Mouse (Mus musculus) WW6 (cell line): ENCODE measurements around the gene Twist2.

Experiments
- DNase-seq: peaks from one replicate; pipeline ENCODE4 v3.0.0-alpha.2; 2013; ENCODE audit warnings: low read depth, low spot score

The Twist2 gene

DNA sequence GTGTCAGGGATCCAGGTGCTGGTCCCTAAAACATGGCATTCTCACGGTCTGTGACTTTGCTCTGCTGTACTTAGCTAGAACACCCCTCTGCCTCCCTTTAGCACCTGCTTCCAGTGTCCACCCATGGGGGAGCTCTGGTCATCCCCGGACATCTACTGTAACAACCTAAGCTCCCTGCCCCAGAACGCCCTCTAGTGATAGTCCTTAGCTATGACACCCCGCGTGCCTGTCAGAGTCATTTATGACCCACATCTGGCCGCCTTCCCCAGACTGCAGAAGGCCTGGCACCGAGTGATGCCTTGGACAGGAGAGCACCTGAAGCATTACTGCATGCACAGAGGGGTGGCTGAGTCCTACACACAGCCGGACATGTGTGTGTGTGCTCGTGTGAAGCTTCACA, 18.0 kb downstream of the Twist2 start:
- DNase-seq = no peak

DNA sequence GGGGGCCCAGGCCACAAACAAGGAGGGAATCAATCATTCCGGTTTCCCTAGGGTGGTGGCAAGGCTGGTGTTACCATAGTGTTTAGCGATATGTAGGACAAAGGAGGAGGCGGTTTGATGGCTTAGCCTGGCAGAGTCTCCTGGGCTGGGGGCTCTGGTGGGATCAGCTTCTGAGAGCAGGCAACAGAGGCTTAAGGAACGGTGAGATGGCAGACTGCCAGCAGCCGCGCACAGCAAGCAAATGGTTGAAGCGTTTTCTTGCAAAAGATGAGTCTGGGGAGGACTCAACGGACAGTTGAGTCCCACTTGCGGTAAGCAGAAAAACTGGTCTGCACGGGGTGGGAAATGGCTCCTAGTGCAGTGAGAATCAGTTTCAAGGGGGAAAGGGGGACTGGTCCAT, 19.3 kb downstream of the Twist2 start:
- no peak for DNase-seq

DNA sequence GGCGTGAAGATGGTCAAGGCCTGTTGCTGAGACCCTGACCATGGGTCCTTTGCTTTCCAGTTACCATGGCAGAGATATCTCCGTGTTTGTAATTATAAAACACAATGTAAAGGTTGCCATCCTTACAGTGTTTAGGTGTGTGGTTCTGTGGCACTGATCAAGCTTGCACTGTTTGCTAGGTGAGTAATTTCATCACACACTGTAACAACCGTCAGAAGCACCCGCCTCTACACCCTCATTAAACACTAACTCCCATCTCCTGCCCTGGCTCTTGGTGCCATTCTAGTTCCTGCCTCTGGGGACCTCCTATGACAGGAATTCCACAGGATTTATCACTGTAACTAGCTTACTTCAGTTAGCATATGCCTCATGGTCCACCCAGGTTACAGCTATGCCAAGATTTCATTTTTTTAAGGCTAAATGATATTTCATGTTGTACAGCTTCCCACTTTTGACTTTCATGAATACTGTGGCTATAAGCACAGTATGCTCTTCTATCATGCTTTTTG, 21.1 kb downstream of the Twist2 start:
- DNase-seq = no peak

DNA sequence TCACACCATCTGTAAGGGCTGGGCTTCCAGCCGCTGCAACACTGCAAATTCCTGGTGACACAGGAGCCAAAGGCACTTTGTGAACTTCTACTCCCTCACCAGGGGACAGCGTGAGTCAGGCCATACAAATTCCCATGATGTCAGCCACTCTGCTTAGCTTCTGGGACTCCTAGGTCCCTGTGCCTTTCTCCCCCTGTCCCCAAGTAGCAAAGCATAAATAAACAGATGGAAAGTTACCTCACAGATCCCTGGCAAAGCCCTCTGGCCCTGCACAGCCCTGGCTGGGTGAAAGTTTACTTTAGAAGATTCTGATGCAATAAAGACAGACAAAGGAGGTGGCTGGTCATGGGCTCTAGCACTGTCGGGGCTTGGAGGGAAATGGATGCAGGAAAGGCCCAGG, 22.3 kb downstream of the Twist2 start:
- DNase-seq = no peak

DNA sequence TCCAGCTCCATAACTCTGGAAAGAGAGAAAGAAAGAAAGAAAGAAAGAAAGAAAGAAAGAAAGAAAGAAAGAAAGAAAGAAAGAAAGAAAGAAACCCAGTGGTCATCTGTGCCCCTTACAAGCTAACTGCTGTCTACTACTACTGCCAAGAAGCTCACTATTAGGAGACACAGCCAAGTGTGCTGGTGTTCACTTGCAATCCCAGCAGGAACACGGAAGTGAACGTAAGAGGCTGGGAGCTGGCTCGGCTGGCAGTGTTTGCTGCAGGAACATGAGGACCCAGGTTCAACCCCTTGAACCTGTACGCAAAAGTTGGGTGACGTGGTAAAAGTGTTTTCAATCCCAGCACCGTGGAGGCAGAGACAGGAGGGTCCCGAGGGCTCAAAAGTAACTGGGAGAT, 22.7 kb downstream of the Twist2 start:
- no peak for DNase-seq

DNA sequence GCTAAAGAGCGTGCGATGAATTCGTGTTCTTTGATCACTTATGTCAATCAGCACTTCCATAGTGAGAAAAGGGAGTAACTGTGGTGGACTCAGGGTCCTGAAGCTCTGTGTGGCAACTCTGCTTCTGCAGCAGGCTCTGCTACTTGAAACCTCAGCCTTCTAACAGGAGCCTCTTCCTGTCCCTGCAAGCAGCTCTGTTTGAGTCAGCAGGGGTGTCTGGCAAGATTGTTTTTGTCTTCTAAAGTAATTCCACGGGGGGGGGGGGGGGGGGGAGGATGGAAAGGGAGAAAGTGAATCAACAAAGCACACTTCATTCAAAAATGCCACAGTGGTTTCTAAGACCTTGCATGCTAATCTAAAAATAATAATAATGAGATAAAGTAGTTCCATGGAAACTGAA, 24.0 kb downstream of the Twist2 start:
- DNase-seq = no peak

DNA sequence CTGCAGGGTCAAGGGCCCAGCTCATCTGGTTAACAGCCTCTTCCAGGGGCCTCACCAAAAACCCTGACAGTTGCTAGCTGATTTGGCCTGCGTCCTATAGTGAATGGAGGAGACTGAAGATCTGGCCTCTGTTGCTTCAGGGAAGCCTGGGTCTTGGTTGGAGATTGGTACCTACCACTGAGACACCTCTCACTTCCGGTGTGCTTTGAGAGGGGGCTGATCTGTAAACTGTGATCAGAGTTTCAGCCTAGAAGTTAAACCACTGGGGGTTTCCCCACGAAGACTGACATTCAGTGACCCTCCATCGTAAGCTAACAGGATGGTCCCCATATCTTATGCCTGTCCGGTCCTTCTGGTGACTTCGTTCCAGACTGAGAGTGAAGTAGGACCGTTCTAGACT, 30.7 kb downstream of the Twist2 start:
- DNase-seq = no peak

DNA sequence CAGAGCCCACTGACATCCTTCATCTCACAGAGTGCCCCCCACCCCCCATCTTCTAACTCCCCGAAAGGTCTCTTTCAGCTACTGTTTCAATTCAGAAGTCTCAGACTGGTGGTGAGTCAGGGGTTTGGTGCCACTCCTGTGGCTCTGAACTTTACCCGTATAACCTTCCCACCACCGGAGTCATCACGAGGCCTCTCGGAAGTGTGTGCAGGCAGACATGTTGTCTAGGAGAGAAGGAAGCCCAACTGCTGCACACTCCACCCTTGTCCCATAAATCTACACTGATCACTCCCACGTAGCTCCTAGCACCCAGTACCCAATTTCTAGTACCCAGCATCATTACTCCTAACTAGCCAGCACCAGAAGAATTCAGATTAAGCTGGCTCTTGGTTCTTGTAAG, 38.3 kb downstream of the Twist2 start:
- no peak for DNase-seq

DNA sequence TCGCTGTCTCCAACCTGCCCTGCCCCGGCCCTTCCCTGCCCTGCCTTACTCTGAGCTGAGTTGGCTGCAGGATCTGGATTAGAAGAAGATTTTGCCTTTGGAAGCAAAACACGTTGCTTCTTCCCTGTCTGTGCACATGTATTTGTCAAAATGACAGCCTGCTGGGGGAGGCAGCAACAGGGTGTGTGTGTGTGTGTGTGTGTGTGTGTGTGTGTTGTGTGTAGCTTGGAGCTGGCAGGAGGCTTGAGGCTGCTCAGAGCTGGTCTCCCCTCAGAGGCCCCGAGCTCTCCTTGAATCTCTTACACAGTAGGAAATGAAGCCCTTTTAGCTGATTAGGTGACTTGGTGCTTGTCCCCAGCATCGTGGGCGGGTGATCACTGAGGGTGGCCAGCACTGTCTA, 38.7 kb downstream of the Twist2 start:
- DNase-seq = no peak

DNA sequence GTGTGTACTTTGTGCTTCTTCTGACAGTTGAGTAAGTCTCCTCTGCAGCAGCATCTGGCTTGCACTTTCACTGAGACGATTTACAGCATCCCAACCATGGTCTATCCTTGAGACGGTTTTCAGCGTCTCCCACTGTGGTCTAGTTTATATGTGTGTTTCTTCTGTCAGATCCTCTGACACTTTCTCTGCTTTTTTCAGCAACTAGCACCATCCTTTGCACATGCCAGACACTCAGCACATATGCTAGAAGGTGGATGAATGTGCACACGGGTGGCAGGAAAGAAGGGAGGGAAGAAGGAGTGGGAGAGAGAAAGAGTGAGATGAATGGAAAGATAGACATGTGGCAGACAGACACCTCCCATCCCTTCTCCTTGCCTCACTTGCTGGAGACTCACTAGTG, 43.0 kb downstream of the Twist2 start:
- DNase-seq = no peak

DNA sequence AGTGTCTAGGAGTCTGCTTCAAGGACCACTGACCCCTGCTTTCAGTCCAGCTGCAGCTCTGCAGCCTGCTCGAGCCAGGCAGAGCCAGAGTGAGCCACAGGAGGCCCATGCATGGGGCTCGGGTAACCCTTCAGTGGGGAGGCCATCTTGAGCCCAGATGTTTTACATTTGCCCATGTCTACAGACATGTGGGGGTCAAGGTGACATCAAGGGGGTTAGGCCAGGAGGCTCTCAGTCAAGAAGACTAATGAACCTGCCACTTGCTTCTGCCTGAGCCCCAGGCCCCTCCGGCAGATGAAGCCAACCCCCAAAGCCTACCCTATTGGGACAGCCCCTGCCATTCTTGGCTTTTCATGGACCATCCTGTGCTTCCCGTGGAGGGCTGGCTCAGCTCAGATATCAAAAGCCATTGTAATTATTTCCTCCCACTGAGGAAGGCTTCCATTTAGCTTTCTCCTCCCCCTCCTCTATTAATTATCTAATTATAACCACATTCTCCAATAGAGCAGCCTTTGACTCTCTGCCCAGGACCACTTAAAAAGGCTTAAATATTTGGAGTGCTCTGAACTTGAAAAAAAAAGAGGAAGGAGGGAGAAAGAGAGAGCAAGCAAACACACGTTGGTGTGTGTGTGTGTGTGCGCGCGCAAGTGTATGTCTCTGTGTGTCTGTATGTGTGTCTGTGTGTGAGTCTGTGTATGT, 43.6 kb downstream of the Twist2 start:
- no peak for DNase-seq

DNA sequence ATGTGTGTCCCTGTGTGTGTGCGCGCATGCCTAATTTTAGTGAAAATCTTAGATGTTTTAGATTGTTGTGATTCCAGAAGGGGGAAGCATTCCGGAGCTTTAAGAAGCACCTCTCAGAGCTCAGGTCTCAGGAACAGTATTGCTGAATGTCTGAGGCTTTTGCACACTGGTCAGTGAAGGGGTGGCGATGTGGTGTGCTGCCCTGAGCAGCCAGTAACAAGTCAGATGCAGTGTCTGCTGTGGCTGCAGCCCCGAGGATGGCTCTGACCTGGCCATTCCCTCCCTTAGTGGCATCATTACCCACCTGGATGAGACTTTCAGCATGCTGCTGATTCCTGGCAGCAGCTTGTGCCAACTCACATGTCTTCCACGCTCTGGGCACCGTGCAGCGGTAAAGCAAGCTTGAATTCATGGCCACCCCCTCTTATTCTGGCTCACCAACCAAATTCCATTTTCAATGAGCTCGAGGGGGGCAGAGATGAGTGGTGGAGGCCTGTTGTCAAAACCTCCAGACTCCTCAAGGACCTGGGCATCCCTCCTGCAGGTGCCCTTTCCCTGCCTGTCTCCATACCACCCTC, 44.2 kb downstream of the Twist2 start:
- no peak for DNase-seq

DNA sequence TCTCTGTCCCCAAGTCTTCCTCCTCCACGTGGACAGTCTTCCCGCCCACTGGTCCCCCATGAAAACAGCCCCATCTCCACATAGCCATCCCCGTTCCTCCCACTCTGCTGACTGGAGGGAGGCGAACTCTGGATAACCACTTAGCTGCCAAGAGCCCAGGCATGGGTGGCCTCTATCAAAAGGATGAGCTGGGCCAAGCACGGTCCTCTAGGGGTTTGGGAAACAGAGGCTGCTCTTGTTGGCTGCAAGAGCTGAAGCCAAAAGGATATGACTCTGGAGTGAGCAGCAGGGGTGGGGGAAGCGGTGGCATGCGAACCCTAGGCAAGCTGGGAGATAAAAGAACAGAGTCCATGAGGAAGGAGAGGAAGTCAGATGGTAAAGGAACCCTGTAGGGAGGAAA, 50.0 kb downstream of the Twist2 start:
- no peak for DNase-seq

DNA sequence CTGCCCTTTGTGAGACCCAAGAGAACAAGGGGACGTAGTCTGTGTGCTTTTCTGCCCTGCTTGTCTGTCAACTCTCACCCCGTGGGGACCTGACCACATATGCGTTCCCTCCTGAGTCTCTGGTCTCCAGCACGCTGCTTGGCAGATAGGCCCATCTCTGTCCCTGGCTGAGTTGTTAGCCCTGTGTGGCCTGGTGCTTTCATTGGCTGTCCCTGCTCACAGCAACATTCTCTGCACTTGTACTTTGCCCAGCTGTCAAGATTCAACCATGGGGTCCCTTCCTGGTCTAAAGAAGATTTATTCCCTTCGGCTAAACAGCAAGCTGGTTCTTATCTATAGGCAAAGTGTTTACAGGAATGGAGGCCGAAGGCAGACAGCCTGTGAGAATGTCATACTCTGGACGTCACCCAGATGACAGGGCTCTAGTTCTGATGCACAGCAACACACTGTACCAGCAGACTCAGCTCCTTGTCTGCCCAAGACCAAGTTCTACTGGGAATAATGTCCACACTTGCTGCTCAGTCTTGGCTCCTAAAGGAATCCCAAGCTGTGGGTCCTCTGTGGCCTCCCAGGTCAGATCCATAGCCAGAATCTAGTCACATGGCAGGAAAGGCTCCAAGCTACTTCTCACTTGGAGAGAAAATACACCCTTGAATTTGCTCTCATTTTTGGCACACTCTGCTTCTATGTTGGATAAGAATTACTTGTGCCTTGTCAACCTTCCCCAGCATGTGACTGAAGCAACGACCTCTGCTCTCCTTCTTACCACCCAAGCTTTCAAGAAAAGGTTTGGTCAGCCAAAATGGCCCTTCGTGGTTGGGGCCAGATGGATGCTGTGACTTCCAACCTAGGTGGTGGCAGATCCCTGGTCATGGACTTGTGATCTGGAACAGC, 55.8 kb downstream of the Twist2 start:
- no peak for DNase-seq

DNA sequence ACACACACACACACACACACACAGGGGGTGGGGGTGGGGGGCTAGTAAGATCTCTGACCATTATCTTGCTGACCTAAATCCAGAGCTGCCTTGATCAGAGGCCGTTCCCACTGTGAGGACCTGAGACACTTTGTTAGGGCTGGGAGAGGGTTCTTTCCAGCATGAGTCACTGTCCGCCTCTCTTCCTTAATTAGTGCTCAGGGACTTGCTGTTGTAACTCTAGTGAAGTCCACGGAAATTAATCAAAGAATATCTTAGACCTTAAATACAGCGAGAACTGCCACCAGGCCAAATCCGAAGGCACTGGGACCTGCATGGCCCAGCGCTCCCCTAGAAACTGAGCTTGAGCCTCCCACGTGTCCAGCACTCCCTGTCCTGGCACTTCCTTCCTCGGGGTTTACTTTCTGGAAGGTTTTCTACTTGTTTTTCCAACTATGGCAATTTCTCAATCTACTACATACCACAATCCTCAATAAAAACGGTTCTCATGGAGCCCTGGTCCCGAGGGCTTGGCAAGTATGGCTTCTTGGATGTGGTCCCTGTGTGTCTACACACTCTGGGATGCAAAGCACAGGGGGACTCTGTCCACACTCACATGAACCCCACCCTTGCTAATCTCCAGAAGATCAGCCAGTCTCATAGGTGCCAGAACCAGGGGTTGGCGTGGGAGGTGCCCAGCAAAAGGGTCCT, 57.0 kb downstream of the Twist2 start:
- no peak for DNase-seq

DNA sequence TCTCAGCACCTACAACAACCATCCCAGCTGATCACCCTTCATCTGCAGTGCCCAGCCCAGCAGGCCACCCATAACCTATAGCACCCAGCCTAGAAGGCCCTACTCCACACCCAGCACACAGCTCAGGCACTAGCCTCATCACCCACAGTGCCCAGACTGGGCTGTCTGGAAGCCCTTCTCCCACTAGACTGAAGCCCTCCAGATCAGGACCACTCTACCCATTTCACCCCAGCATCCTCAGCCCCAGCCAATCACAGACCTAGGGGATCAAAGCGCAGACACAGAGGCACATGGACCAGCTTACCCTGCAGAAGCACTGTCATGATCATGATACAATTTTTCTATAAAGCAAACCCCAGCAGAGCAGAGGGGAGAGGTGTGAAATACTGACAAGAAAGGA, 57.6 kb downstream of the Twist2 start:
- DNase-seq = no peak

DNA sequence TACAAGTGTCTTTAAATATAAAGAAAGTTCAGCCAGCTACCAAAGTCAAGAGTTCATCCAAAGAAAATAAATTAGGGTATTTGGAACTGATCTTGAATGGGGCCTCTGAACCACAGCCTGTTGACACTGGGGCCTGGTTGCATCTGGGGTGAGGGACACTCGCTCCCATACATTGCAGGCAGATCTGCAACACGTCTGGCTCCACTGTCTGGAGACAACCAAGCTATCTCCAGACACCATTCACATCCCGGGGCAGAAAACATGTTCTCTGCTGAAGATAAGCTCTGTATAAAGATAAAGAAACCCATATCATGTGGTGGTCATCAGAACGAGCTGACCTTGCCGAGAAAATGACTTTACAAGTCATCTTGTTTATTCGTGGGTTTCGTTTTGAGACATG, 60.2 kb downstream of the Twist2 start:
- DNase-seq = no peak

DNA sequence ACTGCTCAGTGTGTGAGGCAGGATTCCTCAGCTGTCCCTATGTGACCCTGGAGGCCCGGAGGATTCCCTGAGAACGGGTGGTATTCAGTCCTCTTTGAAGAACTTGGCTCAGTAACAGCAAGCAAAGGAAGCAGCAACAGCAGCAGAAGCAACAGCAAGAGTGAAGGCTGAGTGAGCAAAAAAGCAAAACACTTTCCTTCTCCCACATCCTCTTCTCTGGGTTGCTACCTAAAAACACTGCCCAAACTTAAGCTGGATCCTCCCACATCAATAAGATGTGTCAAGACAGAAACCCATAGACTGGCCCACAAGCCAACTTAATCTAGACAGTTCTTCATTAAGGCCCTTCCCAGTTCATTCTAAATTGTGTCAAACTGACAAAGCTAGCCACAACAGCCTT, 64.7 kb downstream of the Twist2 start:
- no peak for DNase-seq

DNA sequence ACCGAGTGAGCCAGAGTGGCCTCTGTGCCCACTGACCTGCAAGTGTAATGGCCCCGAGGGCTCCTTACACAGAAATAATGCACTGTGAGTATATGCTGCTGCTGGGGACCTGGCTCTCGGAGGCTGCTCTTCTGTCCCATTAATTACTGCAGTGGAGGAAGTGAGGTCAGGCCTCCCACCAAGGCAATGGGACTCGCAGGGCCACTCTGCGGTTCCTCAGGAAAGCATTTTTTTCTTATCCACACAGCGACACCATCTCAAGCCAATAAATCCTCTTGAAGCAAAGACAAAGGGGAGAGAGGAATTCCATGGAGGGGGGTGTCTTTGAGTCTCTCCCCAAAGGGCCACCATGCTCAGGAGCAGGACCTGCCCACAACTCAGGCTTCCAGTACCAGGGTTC, 69.8 kb downstream of the Twist2 start:
- no peak for DNase-seq

DNA sequence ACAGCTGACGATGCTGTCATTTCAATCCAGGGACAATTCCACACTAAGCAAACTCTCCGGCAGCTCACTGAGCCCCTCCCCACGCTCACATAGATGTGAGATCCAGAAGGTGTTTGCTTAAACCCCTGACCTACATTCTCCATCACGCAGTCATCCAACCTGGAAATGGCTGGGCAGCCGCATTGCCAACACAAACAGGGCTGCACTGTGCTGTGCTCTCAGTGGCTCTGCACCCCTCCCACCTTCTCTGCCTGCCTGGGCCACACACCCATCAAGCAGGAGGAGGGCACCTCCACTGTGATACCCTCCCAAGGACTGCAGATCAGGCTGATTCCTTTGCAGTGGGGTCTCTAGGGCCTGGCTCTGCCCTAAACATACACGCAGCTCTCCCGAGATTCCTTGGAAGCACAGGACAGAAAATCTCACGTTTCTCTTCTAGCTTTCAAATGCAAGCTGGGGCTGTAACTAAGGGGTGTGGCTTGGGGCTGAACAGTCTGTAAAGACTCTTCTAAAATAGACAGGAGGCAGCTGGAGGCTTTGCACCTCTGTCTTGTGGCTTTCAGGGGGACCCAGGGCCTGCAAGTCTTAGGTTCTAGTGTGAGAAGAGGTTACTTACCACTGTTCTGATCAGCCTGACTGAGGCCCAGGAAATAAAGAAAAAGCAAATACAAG, 71.3 kb downstream of the Twist2 start:
- no peak for DNase-seq

DNA sequence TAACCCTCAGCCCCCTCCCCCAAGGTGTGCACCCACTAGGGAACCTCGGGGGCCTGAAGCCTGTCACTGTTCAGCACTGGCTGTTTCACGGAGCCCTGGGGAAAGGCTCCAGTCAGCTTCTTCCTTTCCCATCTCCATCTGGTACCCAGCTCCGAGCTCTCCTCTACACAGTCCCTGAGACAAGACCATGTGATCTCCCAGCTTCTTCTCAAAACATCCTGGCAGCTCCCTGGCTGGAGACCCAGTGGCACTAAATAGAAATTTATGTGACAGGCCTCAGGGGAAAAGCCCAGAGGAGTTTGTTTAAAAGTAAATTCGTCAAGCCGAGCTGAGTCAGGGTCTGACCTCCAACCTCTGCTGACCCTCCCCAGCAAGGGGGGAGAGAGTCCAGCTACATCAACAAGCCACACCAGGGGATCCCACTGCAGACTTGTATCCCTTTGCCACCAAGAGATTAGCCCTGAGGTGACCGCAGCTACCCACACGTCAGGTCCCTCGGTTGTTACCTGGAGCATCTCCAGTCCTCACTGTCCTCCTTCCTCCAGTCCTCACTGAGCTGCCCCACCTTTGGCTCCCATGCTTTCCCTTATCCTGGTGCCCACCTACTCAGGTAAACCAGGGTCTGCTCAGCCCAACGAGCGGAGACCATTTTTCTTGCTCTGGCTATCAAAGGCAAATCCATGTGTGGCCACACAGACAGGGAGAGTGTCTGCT, 72.5 kb downstream of the Twist2 start:
- no peak for DNase-seq
